Mouse (Mus musculus): ENCODE data around the gene Micall2.

DNA sequence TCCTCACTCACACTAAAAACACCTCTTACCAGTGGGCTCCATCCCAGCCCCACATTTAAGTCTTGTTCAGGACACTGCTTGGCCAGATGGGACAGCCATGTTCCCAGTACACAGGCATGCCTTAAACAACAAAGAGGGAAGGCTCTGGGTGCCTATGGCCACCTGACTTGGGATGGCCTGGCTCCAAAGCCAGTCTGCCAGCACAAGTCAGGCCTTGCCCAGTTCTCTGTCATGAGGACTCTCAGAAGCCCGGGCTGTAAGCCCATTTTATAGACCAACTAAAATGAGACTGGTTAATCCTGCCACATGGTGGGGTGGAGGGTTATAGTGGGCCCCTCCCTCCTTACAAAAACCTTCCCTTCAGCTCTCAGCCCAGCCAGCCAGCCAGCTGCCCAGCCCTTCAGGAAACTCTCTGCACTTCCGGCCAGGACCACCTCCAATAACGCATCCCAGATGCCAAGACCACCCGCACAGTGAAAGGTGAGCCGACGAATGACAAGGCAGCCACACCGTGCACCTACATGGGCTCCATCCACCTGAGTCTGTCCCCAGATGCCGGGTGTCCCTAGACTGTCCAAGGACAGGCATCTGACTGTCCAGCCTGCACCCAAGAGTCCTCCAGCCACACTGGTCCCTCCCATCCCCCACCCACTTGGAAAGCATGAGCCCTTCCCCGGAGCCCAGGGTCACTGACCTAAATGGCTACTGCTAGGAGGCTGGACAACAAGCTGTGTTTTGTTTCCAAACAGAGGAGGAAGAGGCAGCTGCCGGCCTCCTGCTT lies 11.6 kb downstream of the Micall2 start:
- TF ChIP-seq CTCF (IDR thresholded peaks at IDR 0.05; ENCODE audit: low read depth) (no peak), EP300 (IDR thresholded peaks at IDR 0.05; ENCODE audit: low read depth) (no peak)

All from heart, postnatal 0 days (tissue).